Mouse (Mus musculus) midbrain, embryonic 15.5 days (tissue): ENCODE measurements around the gene B4galnt3. TPM values are rescaled to one million over a fixed set of nuclear protein-coding genes. Genes with fewer than 3 reads are reported as not detected.

Experiments used
- ATAC-seq: fragments of 200-750 bp; cut with Nextera tagmentation; replicated peaks from 2 replicates; pipeline ENCODE4 v1.8.0; 2017; ENCODE audit warnings: moderate TSS enrichment
- H3K27ac ChIP-seq: fragments of 300-500 bp; sonication (generic); 2 replicates; pipeline ENCODE4 v1.5.1; 2015; ENCODE audit warnings: mild to moderate bottlenecking, inconsistent platforms
- H3K27me3 ChIP-seq: fragments of 300-500 bp; sonication (generic); replicated peaks from 2 replicates; pipeline ENCODE4 v1.6.1; 2015; ENCODE audit warnings: inconsistent platforms
- H3K36me3 ChIP-seq: fragments of 300-500 bp; sonication (generic); replicated peaks from 2 replicates; pipeline ENCODE4 v1.6.1; 2015; ENCODE audit warnings: inconsistent platforms
- H3K4me1 ChIP-seq: fragments of 300-500 bp; sonication (generic); 2 replicates; pipeline ENCODE4 v1.6.1; 2015; ENCODE audit warnings: inconsistent platforms
- H3K4me2 ChIP-seq: fragments of 300-500 bp; sonication (generic); 2 replicates; pipeline ENCODE4 v1.6.1; 2015; ENCODE audit warnings: inconsistent platforms, mild to moderate bottlenecking, moderate library complexity
- H3K4me3 ChIP-seq: fragments of 300-500 bp; sonication (generic); 2 replicates; pipeline ENCODE4 v1.5.1; 2015; ENCODE audit warnings: mild to moderate bottlenecking, inconsistent platforms
- H3K9ac ChIP-seq: fragments of 300-500 bp; sonication (generic); 2 replicates; pipeline ENCODE4 v1.6.1; 2015; ENCODE audit warnings: mild to moderate bottlenecking, inconsistent platforms
- H3K9me3 ChIP-seq: fragments of 300-500 bp; sonication (generic); 2 replicates; pipeline ENCODE4 v1.6.1; 2016; ENCODE audit warnings: inconsistent platforms
- WGBS: fragments of 180-500 bp; shearing (Covaris S2); methylation state at CpG from one replicate; pipeline ENCODE4 v1.1.7; 2015; ENCODE audit warnings: mixed read lengths; 5-methylcytosine and 5-hydroxymethylcytosine counted together
- polyA plus RNA-seq: library from polyadenylated mRNA; unstranded; fragments of >200 nt; fragmentation: Nextera tagmentation; extraction: Ambion mirVana; gene quantifications from 2 replicates; pipeline ENCODE4 v1.2.1, GENCODE M21; 2015

The B4galnt3 gene
- polyA plus RNA-seq, 1 experiment from 2014 or later, result 0.22 TPM

DNA sequence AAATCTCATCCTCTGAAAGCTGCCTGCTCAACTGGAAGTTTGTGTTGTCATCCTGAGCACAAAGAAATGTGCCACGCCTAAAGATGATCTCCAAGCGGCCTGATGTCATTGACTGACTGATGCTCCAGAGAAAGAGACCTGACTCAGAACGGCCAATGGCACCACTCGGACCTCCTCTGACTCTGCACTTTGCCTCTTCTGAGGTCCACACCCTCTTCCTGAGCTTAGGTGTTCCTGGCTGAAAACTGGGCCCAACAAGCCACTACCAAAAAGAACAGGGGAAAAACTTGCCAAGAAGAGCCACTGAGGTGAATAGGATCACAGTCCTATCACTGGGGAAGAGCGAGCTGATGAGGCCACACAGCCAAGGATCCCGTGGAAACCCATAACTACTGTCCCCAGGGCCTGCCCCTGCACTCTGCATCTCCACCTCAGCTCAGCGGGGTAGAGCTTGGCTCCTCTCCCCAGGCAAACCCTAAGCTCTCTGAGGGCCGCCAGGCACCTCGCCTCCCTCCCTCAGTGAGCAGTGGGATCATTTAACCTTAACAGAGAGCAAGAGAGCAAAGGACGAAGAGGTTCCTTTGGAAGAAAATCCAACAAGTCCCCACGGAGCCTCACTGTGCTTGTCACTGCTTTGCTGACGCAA, 31.4 kb downstream of the B4galnt3 start:
- Histone ChIP-seq H3K4me2 (no peak overlapping the region), H3K27me3 (no peaks in the 10 kb centered on the region), H3K9ac (no peak overlapping the region), H3K4me3 (no peak overlapping the region), H3K27ac (no peak overlapping the region), H3K4me1 (no peaks in the 10 kb centered on the region), H3K9me3 (no peaks in the 10 kb centered on the region), H3K36me3 (no peaks in the 10 kb centered on the region)
- WGBS, result 62% methylated on average over 12 of the region's 12 CpGs
- no peak for ATAC-seq

DNA sequence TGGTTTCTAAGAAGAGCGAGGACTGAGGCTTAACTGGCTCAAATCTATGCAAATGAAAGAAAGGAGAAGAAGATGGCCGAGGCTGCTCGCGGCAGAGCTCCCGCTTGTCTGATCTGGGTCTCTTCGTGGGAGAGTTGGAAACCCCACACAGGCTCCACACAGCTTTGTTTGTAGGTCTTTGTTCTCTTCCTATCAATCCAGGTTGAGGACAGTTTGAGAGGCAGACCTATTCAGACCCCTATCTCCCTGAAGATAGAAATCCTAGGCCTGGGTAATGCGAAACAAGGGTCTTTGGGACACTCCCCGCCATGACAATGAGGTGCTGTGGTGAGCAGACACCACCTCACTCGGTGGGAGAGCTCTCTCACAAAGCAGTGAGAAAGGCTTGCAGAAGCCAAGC, 34.9 kb downstream of the B4galnt3 start:
- H3K36me3 ChIP-seq, result no peaks in the 10 kb centered on the region
- H3K4me3 ChIP-seq, result no peak overlapping the region
- no peaks in the 10 kb centered on the region for H3K9me3 ChIP-seq
- H3K4me1 ChIP-seq, result no peaks in the 10 kb centered on the region
- 34% methylated on average over 9 of the region's 9 CpGs for WGBS
- no peak overlapping the region for H3K4me2 ChIP-seq
- no peak overlapping the region for H3K27ac ChIP-seq
- no peak overlapping the region for H3K9ac ChIP-seq
- no peak for ATAC-seq
- no peaks in the 10 kb centered on the region for H3K27me3 ChIP-seq

DNA sequence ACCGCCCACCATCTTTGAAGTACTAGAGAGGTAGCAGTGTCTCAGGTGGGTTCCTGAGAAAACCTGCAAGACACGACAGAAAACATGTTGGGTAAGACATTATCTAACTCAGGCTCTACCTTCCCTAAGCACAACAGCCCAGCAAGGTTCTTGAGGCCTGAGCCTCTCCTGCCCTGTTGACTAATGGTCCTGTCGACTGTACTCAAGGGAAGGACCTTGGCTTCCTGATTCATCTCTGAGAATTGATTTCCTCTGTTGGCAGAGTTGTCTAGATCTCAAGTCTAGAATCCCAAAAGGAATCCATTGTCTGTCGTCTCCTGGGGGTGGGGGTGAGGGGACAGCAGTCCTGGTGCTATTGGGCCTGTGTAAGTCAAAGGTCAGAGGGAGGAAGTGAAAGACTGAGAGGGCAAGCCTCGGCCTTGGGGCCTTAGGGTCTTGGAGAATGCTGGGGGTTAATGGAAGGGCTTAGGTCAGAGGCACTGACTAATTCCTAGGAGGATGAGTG, 37.9 kb downstream of the B4galnt3 start:
- no peak for ATAC-seq
- Histone ChIP-seq H3K9me3 (no peaks in the 10 kb centered on the region), H3K36me3 (no peaks in the 10 kb centered on the region), H3K9ac (no peak overlapping the region), H3K4me3 (no peak overlapping the region), H3K27ac (no peak overlapping the region), H3K4me1 (no peaks in the 10 kb centered on the region), H3K4me2 (no peak overlapping the region), H3K27me3 (no peaks in the 10 kb centered on the region)
- WGBS, result 75% methylated on average over 5 of the region's 5 CpGs

DNA sequence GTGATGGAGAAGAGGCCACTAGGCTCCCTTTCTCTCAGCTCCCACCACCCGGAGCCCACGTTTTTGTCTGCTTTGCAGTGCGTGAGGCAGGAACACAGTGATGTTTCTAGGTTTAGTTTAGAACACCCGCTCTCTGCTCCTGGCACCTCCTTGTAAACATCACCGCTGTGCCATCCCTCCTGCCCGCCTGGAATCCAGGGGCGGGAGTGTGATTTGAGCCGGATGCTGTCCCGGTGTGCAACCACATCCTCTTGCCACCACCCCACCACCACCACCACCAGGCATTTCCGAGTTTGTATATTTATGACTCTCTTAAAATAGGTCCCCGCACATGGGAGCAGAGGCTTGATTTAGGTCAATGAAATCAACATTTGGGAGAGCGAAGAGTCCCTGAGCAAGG, 38.7 kb downstream of the B4galnt3 start:
- 90% methylated on average over 12 of the region's 12 CpGs for WGBS
- no peaks in the 10 kb centered on the region for H3K36me3 ChIP-seq
- no peaks in the 10 kb centered on the region for H3K9me3 ChIP-seq
- H3K4me1 ChIP-seq, result no peaks in the 10 kb centered on the region
- ATAC-seq, result no peak
- H3K9ac ChIP-seq, result no peak overlapping the region
- H3K27me3 ChIP-seq, result no peaks in the 10 kb centered on the region
- H3K4me3 ChIP-seq, result no peak overlapping the region
- H3K4me2 ChIP-seq, result no peak overlapping the region
- no peak overlapping the region for H3K27ac ChIP-seq

DNA sequence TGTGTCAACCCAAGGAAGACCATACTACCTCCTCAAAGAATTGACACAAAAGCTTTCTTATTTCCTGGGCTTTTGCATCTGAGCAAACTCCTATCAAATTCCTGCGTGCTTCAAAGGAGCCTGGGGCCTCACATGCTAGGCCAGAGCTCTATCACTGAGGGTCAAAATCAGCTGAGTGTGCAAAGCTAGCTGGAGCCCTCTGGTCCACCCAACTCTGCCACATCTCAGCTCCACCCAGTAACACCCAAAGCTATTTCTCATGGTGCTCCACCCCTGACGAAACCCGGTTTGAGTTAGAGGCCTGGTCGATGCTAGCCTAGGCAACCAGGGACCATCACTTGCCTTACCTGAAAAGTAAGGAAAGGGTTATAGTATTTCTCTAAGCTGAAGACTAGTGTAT, 39.2 kb downstream of the B4galnt3 start:
- H3K4me3 ChIP-seq, result no peak overlapping the region
- no peak overlapping the region for H3K27ac ChIP-seq
- no peak overlapping the region for H3K4me2 ChIP-seq
- no peaks in the 10 kb centered on the region for H3K9me3 ChIP-seq
- WGBS, result 81% methylated on average over 4 of the region's 4 CpGs
- ATAC-seq, result no peak
- H3K27me3 ChIP-seq, result no peaks in the 10 kb centered on the region
- H3K36me3 ChIP-seq, result no peaks in the 10 kb centered on the region
- no peak overlapping the region for H3K9ac ChIP-seq
- H3K4me1 ChIP-seq, result no peaks in the 10 kb centered on the region

DNA sequence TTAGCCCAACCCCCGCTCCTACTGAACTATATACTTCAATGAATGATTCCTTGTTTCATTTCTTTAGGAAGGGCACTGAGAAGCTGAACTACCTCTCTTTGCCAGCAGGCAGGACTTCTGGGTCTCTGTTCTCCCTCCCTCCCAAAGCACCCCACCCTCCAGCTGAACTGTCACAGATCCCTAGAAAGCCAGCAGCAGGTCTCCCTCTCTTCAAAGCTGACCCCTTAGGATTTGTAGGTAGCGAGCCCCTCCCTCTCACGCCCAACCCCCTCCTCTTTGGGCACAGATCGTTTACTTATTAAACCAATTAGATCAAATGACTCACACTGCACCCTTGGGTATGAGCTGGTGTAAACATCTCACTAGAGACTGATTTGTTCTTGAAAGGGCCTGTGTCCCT, 39.7 kb downstream of the B4galnt3 start:
- Histone ChIP-seq H3K4me1 (no peaks in the 10 kb centered on the region), H3K4me2 (no peak overlapping the region), H3K27me3 (no peaks in the 10 kb centered on the region), H3K4me3 (no peak overlapping the region), H3K27ac (no peak overlapping the region), H3K9ac (no peak overlapping the region), H3K9me3 (no peaks in the 10 kb centered on the region), H3K36me3 (no peaks in the 10 kb centered on the region)
- 65% methylated on average over 4 of the region's 4 CpGs for WGBS
- no peak for ATAC-seq

DNA sequence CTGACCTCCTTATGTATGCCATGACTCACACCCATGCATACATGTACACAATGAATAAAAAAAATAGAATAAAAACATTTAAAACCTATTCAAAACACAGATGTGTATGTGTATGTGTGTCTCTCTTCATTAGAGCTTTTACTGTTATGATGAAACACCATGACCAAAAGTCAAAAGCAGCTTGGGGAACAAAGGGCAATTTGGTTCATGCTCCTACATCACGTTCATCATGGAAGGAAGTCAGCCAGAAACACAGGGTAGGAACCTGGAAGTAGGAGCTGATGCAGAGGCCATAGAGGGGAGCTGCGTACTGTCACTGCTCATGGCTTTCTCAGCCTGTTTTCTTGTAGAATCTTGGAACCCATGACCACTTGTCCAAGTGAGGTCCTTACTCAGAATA, 41.6 kb downstream of the B4galnt3 start:
- Histone ChIP-seq H3K36me3 (no peaks in the 10 kb centered on the region), H3K4me3 (no peak overlapping the region), H3K4me1 (no peaks in the 10 kb centered on the region), H3K4me2 (no peak overlapping the region), H3K9me3 (no peaks in the 10 kb centered on the region), H3K27ac (no peak overlapping the region), H3K27me3 (no peaks in the 10 kb centered on the region), H3K9ac (no peak overlapping the region)
- WGBS, result 86% methylated on average over 2 of the region's 2 CpGs
- no peak for ATAC-seq

DNA sequence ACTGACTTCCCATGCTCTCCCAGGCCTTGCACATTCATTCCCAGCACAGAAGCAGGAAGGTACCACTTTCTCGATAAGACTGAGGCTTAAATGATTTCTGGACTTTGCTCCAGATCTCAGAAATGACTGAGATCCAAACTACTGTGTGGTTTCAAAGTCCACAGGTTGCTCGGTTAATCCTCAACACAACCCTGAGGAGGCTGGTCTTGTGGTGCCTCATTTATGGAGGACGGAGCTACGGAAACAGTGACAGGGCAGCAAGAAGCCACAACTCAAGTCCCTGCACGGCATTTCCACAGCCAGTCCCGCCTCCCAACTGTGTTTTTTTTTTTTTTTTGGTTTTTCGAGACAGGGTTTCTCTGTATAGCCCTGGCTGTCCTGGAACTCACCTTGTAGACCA, 43.3 kb downstream of the B4galnt3 start:
- H3K4me1 ChIP-seq, result no peaks in the 10 kb centered on the region
- ATAC-seq, result no peak
- 88% methylated on average over 7 of the region's 7 CpGs for WGBS
- no peaks in the 10 kb centered on the region for H3K9me3 ChIP-seq
- no peak overlapping the region for H3K27ac ChIP-seq
- H3K4me3 ChIP-seq, result no peak overlapping the region
- H3K4me2 ChIP-seq, result no peak overlapping the region
- no peaks in the 10 kb centered on the region for H3K36me3 ChIP-seq
- no peak overlapping the region for H3K9ac ChIP-seq
- H3K27me3 ChIP-seq, result no peaks in the 10 kb centered on the region

DNA sequence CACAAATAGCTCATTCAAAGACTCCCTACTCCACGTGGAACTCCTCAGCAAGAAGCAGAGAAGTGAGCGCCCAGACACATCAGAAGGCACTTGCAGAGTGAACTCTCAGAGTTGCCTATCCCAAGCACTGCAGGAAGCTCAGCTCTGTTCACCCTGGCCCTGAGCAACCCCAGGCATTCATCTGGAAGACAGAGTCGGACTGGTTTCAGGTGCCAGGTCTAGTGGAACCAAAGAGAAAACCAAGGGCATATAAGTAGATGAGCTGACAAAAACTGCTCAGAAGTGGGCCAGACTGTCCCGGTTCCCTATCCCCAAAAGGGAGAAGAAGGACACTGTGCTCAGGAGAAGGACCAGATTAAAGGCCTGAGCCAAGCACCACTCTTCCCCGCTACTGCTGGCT, 44.5 kb downstream of the B4galnt3 start:
- Histone ChIP-seq H3K4me1 (no peaks in the 10 kb centered on the region), H3K4me2 (no peak overlapping the region), H3K4me3 (no peak overlapping the region), H3K27ac (no peak overlapping the region), H3K36me3 (no peaks in the 10 kb centered on the region), H3K9ac (no peak overlapping the region), H3K27me3 (no peaks in the 10 kb centered on the region), H3K9me3 (no peaks in the 10 kb centered on the region)
- 76% methylated on average over 5 of the region's 5 CpGs for WGBS
- ATAC-seq, result no peak

DNA sequence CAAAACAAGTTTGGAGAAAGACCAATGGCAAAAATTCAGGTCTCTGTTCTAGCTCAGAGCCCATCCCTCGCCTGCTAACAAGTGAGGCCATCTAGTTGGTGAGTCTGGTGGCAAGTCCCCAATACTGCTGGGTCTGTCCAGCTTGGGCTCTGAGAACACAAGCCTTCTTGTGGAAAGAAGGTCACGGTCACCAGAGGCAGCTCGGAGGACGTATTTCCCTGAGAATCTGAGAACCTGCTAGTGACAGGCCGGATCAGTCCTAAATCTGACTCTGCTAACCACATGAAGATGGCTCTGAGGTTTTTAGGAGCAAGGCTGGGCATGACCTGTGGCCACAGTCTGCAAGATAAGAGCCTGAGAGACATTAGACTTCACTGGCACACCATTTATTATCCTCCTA, 47.7 kb downstream of the B4galnt3 start:
- Histone ChIP-seq H3K4me3 (no peak overlapping the region), H3K36me3 (no peaks in the 10 kb centered on the region), H3K9ac (no peak overlapping the region), H3K4me1 (no peaks in the 10 kb centered on the region), H3K9me3 (no peaks in the 10 kb centered on the region), H3K4me2 (no peak overlapping the region), H3K27me3 (no peaks in the 10 kb centered on the region), H3K27ac (no peak overlapping the region)
- 85% methylated on average over 5 of the region's 5 CpGs for WGBS
- ATAC-seq, result no peak

DNA sequence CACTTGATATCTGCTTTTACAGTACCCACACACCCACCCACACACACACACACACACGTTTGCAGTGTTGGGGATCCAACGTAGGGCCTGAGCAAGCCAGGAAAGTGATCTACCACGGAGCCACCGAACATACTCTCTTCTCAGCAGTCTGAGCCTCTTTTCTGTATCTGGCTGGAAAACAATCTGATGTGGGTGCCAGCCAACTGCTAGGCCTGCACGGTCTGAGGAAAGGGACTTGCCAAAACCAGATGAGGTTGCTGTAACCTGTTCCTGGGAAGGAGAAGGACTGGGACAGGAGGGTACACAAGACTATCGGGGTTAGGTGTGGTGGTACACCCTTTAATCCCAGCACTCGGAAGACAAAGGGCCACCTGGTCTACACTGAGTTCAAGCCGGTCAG, 51.1 kb downstream of the B4galnt3 start:
- H3K4me2 ChIP-seq, result no peak overlapping the region
- H3K4me1 ChIP-seq, result no peaks in the 10 kb centered on the region
- H3K27ac ChIP-seq, result no peak overlapping the region
- H3K4me3 ChIP-seq, result no peak overlapping the region
- no peaks in the 10 kb centered on the region for H3K36me3 ChIP-seq
- no peaks in the 10 kb centered on the region for H3K27me3 ChIP-seq
- H3K9ac ChIP-seq, result no peak overlapping the region
- 84% methylated on average over 8 of the region's 8 CpGs for WGBS
- no peak for ATAC-seq
- no peaks in the 10 kb centered on the region for H3K9me3 ChIP-seq

DNA sequence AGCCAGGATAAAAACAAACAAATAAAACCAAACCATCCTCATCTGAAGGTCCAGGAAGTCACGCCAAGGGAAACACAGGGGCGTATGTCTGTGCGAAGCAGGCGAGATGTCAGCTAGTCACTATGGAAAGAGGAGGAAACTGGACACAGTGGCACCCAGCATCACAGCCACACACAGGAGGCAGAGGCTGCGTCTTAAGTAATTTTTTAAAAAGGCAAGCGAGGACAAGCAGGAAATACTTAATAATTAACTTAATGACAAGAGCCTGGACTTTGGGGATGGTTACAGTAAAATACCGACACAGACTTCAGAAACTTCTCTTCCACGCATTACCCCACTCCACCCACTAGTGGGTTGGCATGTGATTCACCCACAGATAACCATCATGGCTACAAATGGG, 51.8 kb downstream of the B4galnt3 start:
- no peak overlapping the region for H3K4me2 ChIP-seq
- no peak overlapping the region for H3K9ac ChIP-seq
- no peaks in the 10 kb centered on the region for H3K36me3 ChIP-seq
- no peaks in the 10 kb centered on the region for H3K4me1 ChIP-seq
- H3K27me3 ChIP-seq, result no peaks in the 10 kb centered on the region
- H3K9me3 ChIP-seq, result no peaks in the 10 kb centered on the region
- no peak for ATAC-seq
- no peak overlapping the region for H3K4me3 ChIP-seq
- WGBS, result 90% methylated on average over 8 of the region's 8 CpGs
- H3K27ac ChIP-seq, result no peak overlapping the region

DNA sequence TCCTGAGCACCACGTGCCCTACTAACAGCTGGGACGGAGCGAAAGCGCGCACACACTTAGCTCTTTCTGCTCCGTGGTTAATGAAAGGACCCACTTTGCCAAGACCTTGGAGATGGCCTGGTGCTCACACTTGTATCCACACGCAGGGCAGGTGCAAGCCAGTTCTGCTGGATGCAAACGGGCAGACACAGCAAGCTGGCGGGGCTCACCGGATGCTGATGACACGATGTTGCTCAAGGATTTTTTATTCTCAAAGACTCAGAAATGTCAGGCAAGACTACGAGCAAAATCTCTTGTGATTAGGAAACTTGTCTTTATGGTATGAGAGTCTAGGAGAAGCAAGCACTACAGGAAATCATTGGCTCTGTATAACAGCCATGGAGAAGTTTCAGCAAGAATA, 52.9 kb downstream of the B4galnt3 start:
- Histone ChIP-seq H3K4me3 (no peak overlapping the region), H3K4me2 (no peak overlapping the region), H3K27ac (no peak overlapping the region), H3K9ac (no peak overlapping the region), H3K36me3 (no peaks in the 10 kb centered on the region), H3K9me3 (no peaks in the 10 kb centered on the region), H3K4me1 (no peaks in the 10 kb centered on the region), H3K27me3 (no peaks in the 10 kb centered on the region)
- 90% methylated on average over 12 of the region's 12 CpGs for WGBS
- ATAC-seq, result no peak
